Mouse (Mus musculus) heart, adult 18-20 months (tissue): Measurements from ENCODE around the gene Smim17. TPM values are rescaled to one million over a fixed set of nuclear protein-coding genes. Genes with fewer than 3 reads are reported as not detected.

Experiments
- DNase-seq, 2 experiments: peaks; one replicate each; pipeline ENCODE4 v3.0.0; 2021 to 2022; ENCODE audit warnings: mixed read lengths in 1 of 2
- total RNA-seq, 2 experiments: library from RNA; stranded (reverse); gene quantifications; 2 replicates each; pipeline ENCODE4 v1.2.3; 2021

The Smim17 gene
- total RNA-seq, 2 experiments from 2014 or later: not detected

- DNase-seq: no peak
Observed at GRCm38 (mm10) chr7:6414626-6415441, 16.3 kb downstream of the Smim17 start.

- no peak for DNase-seq
Observed at GRCm38 (mm10) chr7:6415442-6415787, 16.9 kb downstream of the Smim17 start.

DNA sequence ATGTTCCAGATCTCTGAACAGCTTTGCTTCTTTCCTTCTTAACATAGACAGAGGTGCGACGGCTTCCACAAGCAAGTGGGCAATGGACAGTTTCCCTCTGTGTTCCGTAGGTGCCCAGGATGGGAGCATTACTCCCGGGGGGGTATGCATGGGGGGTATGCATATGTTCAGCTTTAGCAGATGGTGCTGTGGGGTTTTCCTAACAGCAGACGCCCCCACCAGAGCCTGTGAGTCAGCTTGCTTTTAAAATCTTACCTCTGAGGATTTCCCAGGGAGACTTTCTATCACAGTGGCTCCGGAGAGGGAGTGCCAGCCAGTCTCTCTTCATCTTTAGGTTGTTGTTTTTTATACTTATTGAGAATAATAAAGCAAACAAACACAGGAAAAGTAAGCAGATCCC lies 21.4 kb downstream of the Smim17 start:
- no peak for DNase-seq

GRCm38 (mm10) chr7:6429381-6429780 lies 30.9 kb downstream of the Smim17 start:
- no peak for DNase-seq

- DNase-seq: peak; percentile 9 to 16
Observed at GRCm38 (mm10) chr7:6430342-6430741, 31.8 kb downstream of the Smim17 start.

GRCm38 (mm10) chr7:6438388-6438787 lies 39.9 kb downstream of the Smim17 start, which contains the start of gene Olfr1344:
Gene Olfr1344 (plus strand): TSS chr7:6438688.
- no peak for DNase-seq

GRCm38 (mm10) chr7:6441173-6441572 lies 42.7 kb downstream of the Smim17 start:
- no peak for DNase-seq

DNA sequence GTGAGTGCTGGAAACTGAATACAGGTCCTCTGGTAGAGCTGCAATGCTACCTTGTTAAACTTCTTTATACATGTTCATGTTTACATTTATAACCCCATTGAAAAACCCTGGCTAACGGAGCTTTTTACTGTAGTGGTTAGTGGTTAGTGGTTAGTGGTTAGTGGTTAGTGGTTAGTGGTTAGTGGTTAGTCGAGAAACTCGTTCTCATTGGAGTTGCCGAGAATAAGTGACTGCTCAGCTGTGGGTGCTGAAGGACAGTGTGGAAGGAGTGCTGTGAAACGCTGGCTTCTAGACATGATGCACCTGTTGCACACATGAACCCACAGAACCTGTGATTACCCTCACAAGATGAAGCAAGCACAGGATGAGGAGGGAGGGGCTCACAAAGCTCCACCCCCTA lies 49.3 kb downstream of the Smim17 start:
- DNase-seq: no peak

DNA sequence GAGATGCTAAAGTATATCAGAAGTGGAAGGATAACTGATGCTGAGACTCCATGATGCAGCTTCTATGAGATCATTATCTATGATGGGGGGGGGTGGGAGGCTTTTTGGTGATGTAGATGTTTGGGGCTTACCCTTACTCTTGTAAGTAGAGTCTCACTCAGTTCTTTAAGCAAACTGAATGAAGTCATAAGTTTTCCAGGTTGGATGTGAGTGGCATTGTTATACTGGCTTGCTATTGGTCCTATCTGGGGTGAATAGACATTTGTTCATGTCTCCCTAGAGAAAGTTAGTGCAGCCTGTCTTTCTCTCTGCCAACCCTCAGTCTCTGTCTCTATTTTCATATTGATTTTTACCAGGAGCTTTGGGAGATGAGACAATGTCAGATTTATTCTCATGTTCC lies 57.4 kb downstream of the Smim17 start, which contains the start of gene Olfr1336:
Gene Olfr1336 (plus strand): TSS at position 301 of the 400 bp plus-strand sequence.
- no peak for DNase-seq

DNA sequence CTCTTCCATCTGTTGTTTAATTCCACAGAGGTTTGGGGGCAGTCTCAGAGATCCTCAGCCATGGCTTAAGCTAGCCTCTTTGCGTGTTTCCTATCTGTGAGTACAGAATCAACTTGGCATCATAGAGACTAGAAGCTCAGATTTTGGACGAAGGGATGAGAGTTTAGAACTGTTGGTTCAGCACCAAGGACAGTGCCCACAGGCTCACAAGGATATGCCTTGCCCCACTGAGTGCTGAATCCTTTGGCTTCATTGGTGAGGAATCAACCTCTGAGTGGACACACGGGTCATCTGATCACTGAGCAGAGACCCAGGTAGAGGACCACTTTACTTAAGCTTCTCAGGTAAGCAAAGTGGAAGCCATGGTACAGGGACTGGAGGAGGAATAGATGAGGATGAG lies 57.9 kb downstream of the Smim17 start:
- DNase-seq: no peak

GRCm38 (mm10) chr7:6466951-6467350 lies 68.4 kb downstream of the Smim17 start, which contains the start of gene Olfr1346:
Gene Olfr1346 (plus strand): TSS chr7:6467101.
- no peak for DNase-seq

GRCm38 (mm10) chr7:6477633-6478032 lies 79.1 kb downstream of the Smim17 start:
- DNase-seq: peak in 1 of 2 experiments; percentile 22

Other genes with a start within 250 kb of the Smim17 start
- 10 to 100 TPM; 31.3 to 32.3 TPM for gene Zfp787, start 242.7 kb upstream of the Smim17 start, total RNA-seq
- 10 to 100 TPM; 12.3 to 13.6 TPM for gene Zfp444, start 226.5 kb upstream of the Smim17 start, total RNA-seq
- gene Galp, start 201.6 kb upstream of the Smim17 start, total RNA-seq: not detected
- gene Zscan5b, start 176.4 kb upstream of the Smim17 start, total RNA-seq: not detected
- not detected for gene Epp13, start 146.0 kb upstream of the Smim17 start, total RNA-seq
- gene Zfp667, start 112.1 kb upstream of the Smim17 start, total RNA-seq: 1 to 10 TPM; 2.7 to 3.7 TPM
- 1 to 10 TPM; 2.9 to 3.0 TPM for gene Zfp583, start 67.4 kb upstream of the Smim17 start, total RNA-seq
- gene Gm3854, start 55.0 kb upstream of the Smim17 start, total RNA-seq: under 1 TPM; 0.22 to 0.36 TPM
- gene Zfp78, start 35.4 kb upstream of the Smim17 start, total RNA-seq: 1 to 10 TPM; 2.2 to 2.5 TPM
- 1 to 10 TPM; 2.8 to 3.7 TPM for gene Zfp28, start 15.4 kb upstream of the Smim17 start, total RNA-seq
- gene Gm20715, start 11.6 kb downstream of the Smim17 start, total RNA-seq: not detected
- not detected for gene Olfr1344, start 40.0 kb downstream of the Smim17 start, total RNA-seq
- gene Olfr1336, start 57.5 kb downstream of the Smim17 start, total RNA-seq: not detected
- gene Olfr1346, start 68.4 kb downstream of the Smim17 start, total RNA-seq: not detected
- gene Olfr5, start 88.2 kb downstream of the Smim17 start, total RNA-seq: not detected
- gene Olfr1347, start 101.0 kb downstream of the Smim17 start, total RNA-seq: not detected
- gene Olfr1348, start 110.0 kb downstream of the Smim17 start, total RNA-seq: not detected
- not detected for gene Olfr1349, start 124.2 kb downstream of the Smim17 start, total RNA-seq
- not detected for gene Olfr1350, start 166.1 kb downstream of the Smim17 start, total RNA-seq